Mouse (Mus musculus): ENCODE results near the gene Gm21885. TPM values are rescaled to one million over a fixed set of nuclear protein-coding genes. Genes with fewer than 3 reads are reported as not detected.
A peak's percentile ranks its signal among the peaks of the same experiment; 100 is the strongest.
"Not testable (repeated sequence)": the region's sequence is repeated elsewhere in the genome, so short reads cannot be mapped to it uniquely, and the experiment has no call there.

Gene Gm21885
- polyA plus RNA-seq, 1 experiment, result not detected

DNA sequence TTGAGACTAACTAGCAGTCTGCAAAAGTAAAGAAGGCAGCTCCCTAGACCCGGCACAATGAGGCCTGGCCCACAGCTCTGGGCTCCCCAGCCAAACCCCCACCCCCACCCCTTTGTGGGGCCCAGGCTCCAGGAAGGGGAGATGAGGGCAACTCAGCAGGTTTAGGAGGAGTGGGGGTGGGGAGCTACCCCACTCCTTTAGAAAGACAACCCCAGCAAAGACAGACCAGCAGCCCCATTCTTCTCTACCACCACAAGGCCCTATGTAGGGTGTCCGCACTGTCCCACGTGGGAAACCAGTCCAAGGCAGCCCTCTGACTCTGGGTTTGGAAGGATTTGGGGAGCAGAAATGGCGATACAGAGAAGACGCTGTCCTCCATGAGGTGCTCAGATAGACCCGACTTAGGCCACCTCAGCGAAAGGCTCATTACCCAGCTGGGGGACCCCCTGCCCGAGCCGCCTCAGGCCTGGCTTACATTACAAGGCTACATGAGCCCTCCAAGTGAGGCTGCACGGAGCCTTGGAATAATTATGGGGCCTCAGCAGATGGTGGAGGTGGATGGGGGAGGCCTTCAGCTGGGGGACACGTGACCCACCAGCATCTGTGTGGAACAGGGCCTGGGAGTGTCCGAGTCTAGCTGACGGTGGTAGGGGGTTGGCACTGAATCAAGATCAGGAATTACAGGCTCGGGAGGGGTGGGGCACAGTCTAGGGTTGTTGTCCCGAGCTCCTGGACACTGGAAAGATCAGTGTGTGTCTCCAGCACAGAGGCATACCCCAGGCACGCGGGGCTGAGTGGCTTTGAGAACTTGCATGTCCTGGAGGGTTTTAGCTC is 35.5 kb upstream of the Gm21885 start, which contains the start of gene Wfikkn2:
Gene Wfikkn2 (minus strand): TSS at position 51 of the 834 bp plus-strand sequence.
- TF ChIP-seq CTCF (IDR thresholded peaks at IDR 0.05; ENCODE audit: borderline replicate concordance, extremely low read depth, insufficient read depth, insufficient read length) (no peak), POLR2A (IDR thresholded peaks at IDR 0.05; ENCODE audit: borderline replicate concordance, extremely low read depth, insufficient read depth, insufficient read length, poor library complexity, severe bottlenecking) (no peak)
- DNase-seq (ENCODE audit: low read depth), result peak; percentile 92

DNA sequence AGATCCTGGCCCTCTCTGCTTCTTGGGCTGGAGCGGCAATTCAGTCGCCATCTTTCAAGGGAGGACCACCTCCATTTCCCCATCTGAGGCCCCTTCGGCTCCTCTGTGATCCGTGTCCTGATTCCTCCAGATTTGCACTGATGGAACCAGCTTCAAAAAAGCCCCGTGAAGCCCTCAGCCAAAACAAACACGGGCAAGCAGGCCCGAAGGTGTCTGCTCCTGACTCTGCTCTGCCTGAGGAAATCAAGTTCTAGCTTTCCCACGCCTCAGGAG is 34.9 kb upstream of the Gm21885 start:
- TF ChIP-seq POLR2A (IDR thresholded peaks at IDR 0.05; ENCODE audit: borderline replicate concordance, extremely low read depth, insufficient read depth, insufficient read length, poor library complexity, severe bottlenecking) (no peak), CTCF (IDR thresholded peaks at IDR 0.05; ENCODE audit: borderline replicate concordance, extremely low read depth, insufficient read depth, insufficient read length) (no peak)
- DNase-seq (ENCODE audit: low read depth), result no peak

GRCm38 (mm10) chr11:94253156-94253555 is 28.5 kb upstream of the Gm21885 start:
- TF ChIP-seq CTCF (IDR thresholded peaks at IDR 0.05; ENCODE audit: borderline replicate concordance, extremely low read depth, insufficient read depth, insufficient read length) (no peak), POLR2A (IDR thresholded peaks at IDR 0.05; ENCODE audit: borderline replicate concordance, extremely low read depth, insufficient read depth, insufficient read length, poor library complexity, severe bottlenecking) (no peak)
- no peak for DNase-seq (ENCODE audit: low read depth)

- no peak for DNase-seq (ENCODE audit: low read depth)
- no peak for TF ChIP-seq POLR2A (IDR thresholded peaks at IDR 0.05; ENCODE audit: borderline replicate concordance, extremely low read depth, insufficient read depth, insufficient read length, poor library complexity, severe bottlenecking)
- TF ChIP-seq CTCF (IDR thresholded peaks at IDR 0.05; ENCODE audit: borderline replicate concordance, extremely low read depth, insufficient read depth, insufficient read length), result no peak
Observed at GRCm38 (mm10) chr11:94253691-94254090, 28.0 kb upstream of the Gm21885 start.

DNA sequence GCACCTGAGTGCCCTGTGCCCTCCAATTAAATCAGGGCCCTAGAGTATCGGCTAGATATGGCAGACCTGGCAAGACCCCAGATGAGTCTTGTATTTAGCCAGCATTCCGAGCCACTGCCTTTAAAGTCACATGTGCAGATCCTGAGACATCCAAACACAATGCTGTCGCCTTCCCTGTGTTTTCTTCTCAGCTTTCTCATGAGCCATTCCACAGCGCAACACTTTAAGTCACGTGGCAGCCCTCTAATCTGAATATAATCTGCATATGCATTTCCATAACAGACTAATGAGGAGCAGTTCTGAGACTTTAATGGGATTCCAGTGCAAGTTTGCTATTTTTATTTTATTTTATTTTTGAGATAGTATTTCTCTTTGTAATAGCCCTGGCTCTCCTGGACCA is 25.9 kb upstream of the Gm21885 start:
- TF ChIP-seq CTCF (IDR thresholded peaks at IDR 0.05; ENCODE audit: borderline replicate concordance, extremely low read depth, insufficient read depth, insufficient read length), result no peak
- no peak for TF ChIP-seq POLR2A (IDR thresholded peaks at IDR 0.05; ENCODE audit: borderline replicate concordance, extremely low read depth, insufficient read depth, insufficient read length, poor library complexity, severe bottlenecking)
- DNase-seq (ENCODE audit: low read depth), result peak; percentile 57

GRCm38 (mm10) chr11:94257987-94258386 is 23.7 kb upstream of the Gm21885 start:
- peak; percentile 81 for DNase-seq (ENCODE audit: low read depth)
- TF ChIP-seq POLR2A (IDR thresholded peaks at IDR 0.05; ENCODE audit: borderline replicate concordance, extremely low read depth, insufficient read depth, insufficient read length, poor library complexity, severe bottlenecking) (no peak), CTCF (IDR thresholded peaks at IDR 0.05; ENCODE audit: borderline replicate concordance, extremely low read depth, insufficient read depth, insufficient read length) (no peak)

DNA sequence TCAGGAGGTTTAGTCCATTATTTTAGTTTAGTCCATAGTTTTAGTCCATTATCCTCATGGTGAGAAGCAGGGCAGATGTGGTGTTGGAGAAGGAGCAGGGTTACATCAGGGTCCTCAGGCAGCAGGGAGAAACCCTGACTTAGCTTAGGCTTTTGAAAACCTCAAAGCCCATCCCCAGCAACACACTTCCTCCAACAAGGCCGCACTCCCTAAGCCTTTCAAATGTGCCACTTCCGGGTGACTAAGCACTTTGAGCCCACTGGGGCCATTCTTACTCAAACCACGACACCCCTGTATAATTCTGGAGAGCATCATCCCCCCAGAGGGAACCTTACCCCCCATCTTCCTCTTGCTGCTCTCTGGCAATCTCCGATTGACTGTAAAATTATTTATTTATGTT is 21.9 kb upstream of the Gm21885 start:
- no peak for DNase-seq (ENCODE audit: low read depth)
- no peak for TF ChIP-seq CTCF (IDR thresholded peaks at IDR 0.05; ENCODE audit: borderline replicate concordance, extremely low read depth, insufficient read depth, insufficient read length)
- TF ChIP-seq POLR2A (IDR thresholded peaks at IDR 0.05; ENCODE audit: borderline replicate concordance, extremely low read depth, insufficient read depth, insufficient read length, poor library complexity, severe bottlenecking), result no peak

- DNase-seq (ENCODE audit: low read depth), result no peak
- TF ChIP-seq CTCF (IDR thresholded peaks at IDR 0.05; ENCODE audit: borderline replicate concordance, extremely low read depth, insufficient read depth, insufficient read length), result no peak
- no peak for TF ChIP-seq POLR2A (IDR thresholded peaks at IDR 0.05; ENCODE audit: borderline replicate concordance, extremely low read depth, insufficient read depth, insufficient read length, poor library complexity, severe bottlenecking)
Observed at GRCm38 (mm10) chr11:94261585-94262370, 19.9 kb upstream of the Gm21885 start.

GRCm38 (mm10) chr11:94265134-94265785 is 16.4 kb upstream of the Gm21885 start:
- TF ChIP-seq CTCF (IDR thresholded peaks at IDR 0.05; ENCODE audit: borderline replicate concordance, extremely low read depth, insufficient read depth, insufficient read length) (peak; percentile 59; the same call in 1 of the 2 replicates), POLR2A (IDR thresholded peaks at IDR 0.05; ENCODE audit: borderline replicate concordance, extremely low read depth, insufficient read depth, insufficient read length, poor library complexity, severe bottlenecking) (no peak)
- DNase-seq (ENCODE audit: low read depth), result peak; percentile 80

DNA sequence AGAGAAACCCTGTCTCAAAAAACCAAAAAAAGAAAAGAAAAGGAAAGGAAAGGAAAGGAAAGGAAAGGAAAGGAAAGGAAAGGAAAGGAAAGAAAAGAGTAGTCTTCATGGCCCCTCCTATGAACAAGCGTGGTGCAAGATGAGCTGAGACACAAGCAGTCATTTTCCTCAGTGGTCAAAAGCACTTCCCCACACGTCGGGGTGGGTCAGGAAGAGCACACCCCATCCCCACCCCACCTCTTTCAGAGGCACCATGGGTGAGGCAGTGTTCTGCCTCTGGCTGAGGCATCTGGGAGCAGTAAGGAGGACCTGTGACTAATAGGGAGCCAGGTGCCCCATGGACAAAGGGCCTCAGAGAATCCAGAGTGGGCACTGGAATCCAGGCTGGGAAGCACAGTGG is 15.5 kb upstream of the Gm21885 start:
- not testable (repeated sequence) for DNase-seq (ENCODE audit: low read depth)

GRCm38 (mm10) chr11:94268761-94269160 is 12.9 kb upstream of the Gm21885 start:
- no peak for TF ChIP-seq POLR2A (IDR thresholded peaks at IDR 0.05; ENCODE audit: borderline replicate concordance, extremely low read depth, insufficient read depth, insufficient read length, poor library complexity, severe bottlenecking)
- no peak for DNase-seq (ENCODE audit: low read depth)
